Mouse (Mus musculus): ENCODE measurements at regions not wholly inside any gene's neighbourhood (a gene's known extent, or its start where the extent isn't known, plus 50 kb on each side); places are given as distances from the start of the nearest gene placed in this dataset.
"Not testable (repeated sequence)": the region's sequence is repeated elsewhere in the genome, so short reads cannot be mapped to it uniquely, and the experiment has no call there.

DNA sequence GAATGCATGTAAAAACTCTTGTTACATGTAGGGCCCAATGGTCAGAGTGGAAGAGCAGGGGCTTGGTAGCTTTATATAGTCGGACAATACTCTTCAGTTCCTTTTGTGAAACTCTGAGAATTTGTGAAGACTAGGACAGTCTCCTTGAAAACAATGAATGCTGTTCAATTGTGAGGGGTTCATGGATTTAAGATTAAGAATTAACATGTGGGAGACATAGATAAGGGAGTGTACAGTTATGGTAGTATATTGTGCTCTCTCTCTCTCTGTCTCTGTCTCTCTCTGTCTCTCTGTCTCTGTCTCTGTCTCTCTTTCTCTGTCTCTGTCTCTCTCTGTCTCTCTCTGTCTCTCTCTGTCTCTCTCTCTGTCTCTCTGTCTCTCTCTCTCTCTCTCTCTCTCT is 225.7 kb downstream of the Enc1 start:
- intact Hi-C loops (cut with DNase I); DNase-seq (ENCODE audit: low spot score): not testable (repeated sequence)

DNA sequence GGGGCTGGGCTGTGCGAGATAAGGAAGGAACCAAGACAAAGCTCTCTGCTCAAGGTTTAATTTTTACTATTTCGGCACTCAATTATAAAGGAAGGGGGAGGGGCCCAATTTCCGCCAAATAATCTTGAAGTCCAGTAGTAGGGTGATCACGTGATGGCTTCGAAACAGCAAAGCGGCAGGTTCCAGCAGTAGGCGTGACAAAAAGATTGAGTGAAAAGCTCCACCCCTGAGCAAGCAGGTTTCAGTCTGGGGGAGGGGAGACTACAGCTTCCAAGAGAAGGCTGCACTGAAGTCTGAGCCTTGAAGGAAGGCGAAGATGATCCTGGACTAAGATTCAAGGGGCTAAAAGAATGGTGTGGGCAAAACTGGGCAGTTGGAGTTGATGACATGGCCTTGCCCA is 222.9 kb downstream of the Enc1 start:
- intact Hi-C loops (cut with DNase I): no loop called here
- DNase-seq (ENCODE audit: low spot score): no peak

DNA sequence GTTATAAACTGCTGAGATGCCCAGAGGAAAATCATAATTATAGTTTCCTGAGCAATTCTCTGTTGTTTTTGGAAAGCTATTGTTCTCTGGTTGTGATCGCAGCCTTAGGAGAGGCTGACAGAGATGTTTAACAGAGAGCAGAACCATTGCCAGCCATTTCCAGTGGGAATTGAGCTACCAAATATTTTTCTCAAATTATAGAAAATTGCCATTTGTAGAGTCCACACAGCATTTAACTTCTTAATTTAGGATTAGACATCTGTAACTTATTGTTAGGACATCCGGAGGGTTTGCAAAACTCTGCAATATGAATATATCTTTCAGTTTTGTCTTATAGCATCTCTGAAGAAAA is 222.0 kb downstream of the Enc1 start:
- intact Hi-C loops (cut with DNase I): no loop called here
- DNase-seq (ENCODE audit: low spot score): no peak

DNA sequence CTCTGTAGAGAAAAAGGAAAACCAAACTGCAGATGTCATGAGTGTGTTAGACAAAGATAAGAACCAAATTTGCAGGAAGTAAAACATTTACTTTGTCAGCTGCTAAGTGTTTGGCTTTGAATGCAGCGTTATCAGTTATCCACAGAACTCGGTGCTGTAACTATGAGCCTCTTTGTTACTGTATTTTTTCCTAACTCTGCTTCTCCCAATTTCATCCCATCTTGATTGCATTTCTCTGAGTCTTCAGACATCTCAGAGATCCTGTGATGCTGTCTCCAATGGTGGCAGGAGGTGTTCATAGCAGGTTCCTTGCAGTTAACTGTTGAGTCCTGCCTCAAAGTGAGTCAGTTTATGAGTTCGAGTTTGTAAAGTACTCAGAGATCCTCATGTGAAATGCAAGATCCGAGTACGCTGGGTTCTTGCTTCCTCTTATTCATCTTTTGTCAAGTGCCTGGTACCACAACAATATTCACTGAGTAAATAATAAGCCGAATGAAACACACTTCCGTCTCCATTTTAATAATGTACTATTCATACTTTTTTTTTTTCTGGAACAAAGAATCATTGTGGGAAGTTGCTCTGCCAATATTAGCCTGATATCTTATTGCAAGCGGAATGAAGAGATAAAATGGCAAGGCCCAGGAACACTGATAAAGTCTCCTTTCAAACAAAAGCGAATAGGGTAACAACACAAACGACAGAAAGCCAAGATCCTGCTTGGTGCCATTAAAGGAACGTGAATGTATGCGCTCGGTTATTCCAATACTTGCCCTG is 221.4 kb downstream of the Enc1 start:
- DNase-seq (ENCODE audit: low spot score): no peak
- intact Hi-C loops (cut with DNase I): no loop called here

DNA sequence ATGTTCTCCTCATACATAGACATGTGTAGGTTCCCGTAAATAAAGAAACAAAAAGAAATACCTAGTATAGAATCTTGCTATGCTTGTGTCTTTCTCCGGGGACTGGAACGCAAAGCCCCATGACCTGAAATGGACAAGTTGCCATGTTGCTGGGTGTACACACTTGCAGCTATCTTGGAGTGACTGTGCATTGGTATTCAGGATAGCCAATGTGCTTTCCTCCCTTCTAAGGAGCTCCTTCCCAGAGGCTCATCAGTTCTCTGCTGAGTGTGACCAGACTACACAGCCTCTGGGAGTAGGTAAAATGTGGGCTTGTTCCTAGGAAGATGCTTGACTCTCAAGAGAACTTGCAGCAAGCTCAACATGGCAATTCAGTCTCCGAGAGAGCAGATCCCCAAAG is 220.3 kb downstream of the Enc1 start:
- intact Hi-C loops (cut with DNase I): no loop called here
- no peak for DNase-seq (ENCODE audit: low spot score)

DNA sequence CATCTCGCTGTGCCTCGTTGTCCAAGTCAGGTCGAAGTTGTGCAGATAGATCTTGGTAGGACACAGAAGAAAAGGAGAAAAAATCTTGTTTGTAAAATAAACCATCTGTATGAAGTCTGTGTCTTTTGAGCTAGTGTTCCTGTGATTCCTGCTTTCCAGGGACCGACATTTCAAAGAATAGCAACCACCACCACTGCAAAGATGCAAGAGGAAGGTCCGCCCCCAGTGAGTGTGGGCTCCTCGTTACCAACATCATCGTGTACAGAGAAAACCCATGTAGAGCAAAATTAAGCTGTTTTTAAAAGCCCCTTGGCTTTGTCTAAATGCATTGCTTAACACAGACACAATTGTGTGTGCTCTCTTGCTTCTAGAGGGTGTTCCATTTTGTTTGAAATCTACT is 218.2 kb downstream of the Enc1 start:
- DNase-seq (ENCODE audit: low spot score): no peak

DNA sequence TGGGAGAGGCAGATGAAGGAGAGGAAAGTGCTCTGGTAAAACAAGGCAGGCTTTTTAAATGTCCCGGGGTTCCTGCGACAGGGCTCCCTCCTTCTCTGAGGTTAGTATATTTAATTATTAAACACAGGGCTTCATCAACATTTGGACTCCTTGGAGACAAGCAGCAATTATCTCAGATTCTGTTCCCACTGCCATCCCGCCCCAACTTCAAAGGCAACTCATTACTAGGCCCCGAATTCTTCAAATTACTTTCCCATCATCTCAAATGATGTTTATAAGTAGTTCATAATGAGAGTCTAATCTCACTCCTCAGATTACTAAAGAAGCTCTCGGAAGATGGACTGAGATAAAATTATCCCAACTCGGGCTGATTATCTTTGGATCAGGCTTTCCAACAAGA is 215.1 kb downstream of the Enc1 start:
- DNase-seq (ENCODE audit: low spot score): no peak
- intact Hi-C loops (cut with DNase I): no loop called here

More for the DNA sequence above, 218.2 kb downstream of the Enc1 start:
- intact Hi-C loops (cut with DNase I): no loop called here

DNA sequence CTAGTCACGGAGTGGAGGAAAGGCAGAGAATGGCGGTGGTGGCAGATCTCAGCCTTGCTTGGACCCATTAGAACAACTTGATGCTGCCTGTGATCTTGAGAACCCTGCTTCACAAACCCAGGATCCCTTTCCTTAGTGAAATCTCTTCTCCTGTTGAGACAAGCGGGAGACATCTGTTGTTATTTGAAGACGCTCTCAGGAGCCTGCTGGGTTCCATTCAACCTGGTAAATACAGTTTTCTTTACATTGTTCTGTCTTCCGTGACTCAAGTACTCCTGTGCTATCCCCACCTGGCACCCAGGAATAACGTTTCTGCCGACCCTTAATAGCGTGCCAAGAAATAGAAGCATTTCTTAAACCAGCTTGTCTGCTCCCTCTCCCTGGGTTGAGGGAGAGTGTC is 213.8 kb downstream of the Enc1 start:
- intact Hi-C loops (cut with DNase I): no loop called here
- no peak for DNase-seq (ENCODE audit: low spot score)

DNA sequence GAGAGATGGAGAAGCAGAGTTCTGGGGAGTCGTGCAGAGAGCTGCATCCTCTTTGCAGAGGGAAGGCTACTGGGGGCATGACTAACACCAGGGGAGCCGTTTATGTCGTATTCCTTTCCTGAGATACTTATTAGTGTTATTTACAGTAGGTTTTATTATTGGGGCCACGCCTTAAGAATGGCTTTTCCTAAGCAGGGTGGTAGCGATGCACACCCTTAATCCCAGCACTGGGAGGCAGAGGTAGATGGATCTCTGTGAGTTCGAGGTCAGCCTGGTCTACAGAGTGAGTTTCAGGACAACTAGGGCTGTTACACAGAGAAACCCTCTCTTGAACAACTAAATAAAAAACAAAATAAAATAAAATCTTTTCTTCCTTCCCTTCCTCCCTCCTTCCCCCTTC is 212.6 kb downstream of the Enc1 start:
- no peak for DNase-seq (ENCODE audit: low spot score)
- intact Hi-C loops (cut with DNase I): no loop called here

DNA sequence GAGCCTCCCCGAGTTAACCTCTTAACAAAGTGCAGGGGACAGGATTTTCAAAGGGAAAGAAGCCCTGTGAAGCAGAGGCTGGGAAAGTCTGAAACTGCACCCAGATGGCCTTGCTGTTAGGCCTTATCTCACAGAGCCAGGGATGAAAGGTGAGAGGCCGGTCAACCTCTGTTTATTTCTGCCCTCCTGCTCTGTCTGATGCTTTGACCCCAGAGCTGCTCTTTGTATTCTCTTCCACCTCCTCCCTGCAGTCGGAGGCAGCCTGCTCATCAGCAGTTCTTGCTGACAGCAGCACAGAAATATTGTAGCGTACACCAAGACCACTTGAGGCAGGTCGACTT is 212.2 kb downstream of the Enc1 start:
- intact Hi-C loops (cut with DNase I): no loop called here
- no peak for DNase-seq (ENCODE audit: low spot score)

DNA sequence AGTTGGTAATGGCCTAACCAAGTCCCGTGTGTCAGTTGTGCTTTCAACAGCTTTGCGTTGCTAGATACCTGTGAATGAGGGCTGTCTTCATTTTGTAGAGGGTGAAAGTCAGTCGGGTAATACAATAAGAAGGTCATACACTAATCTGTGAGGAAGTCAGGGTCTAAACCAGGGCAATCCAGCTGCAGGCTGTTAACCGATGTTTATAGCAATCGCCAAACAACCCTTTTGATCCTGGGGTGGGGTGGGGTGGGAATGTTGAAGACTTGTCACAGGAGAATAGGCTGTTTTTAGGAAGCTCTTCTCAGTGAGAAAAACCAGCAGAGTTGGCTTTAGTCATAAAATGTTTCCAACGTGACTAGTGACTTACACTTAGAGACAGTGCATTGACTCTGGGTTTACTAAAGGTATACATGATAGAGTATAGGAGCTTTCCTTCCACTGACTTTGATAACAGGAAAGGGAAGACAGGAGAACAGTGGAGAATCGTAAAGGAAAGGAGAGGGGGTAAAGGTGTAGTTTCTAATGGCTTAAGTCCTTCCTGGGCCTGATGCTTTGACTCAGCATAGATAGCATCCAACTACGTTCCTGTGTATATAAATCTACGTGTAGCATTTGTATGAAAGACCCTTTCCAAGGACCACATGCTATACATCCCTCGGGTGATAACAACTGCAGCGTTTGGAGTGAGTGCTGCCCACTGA is 211.6 kb downstream of the Enc1 start:
- intact Hi-C loops (cut with DNase I): no loop called here
- DNase-seq (ENCODE audit: low spot score): no peak

DNA sequence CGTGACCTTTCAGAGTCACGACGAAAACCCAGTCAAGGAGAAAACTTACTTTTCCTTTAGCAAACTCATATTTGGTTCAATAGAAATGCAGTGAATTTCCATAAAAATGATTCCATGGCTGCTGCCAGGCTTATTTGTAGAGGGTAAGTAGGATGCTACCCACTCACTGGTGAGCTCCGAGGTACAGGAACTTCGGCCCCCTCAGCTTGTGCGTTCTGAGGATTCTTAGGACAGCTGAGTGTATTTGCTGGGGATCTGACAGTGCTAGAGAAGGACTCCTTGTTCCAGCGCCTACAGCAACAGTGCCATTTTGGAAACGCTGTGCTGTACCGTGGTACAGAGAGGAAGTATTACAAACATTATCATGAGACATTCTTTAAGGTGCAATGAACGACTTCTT is 210.4 kb downstream of the Enc1 start:
- intact Hi-C loops (cut with DNase I): no loop called here
- no peak for DNase-seq (ENCODE audit: low spot score)

DNA sequence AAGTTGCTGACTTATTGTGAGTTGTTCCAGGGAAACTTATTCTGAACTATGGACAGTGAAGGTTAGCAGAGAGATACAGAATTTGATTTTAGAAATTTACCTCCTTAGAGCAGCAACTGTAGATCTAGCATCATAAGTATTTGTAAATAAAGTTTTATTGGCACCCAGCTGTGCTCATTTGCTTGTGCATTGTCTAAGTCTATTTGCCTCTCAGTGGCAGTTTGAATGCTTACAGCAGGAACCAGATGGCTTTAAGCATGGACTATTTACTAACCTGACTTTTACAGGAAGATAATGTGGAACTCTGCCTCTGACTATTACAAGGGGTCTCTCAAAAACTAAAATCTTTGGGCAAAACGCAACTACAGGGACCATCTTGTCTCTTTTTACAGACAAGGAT is 207.2 kb downstream of the Enc1 start:
- intact Hi-C loops (cut with DNase I): no loop called here
- no peak for DNase-seq (ENCODE audit: low spot score)

DNA sequence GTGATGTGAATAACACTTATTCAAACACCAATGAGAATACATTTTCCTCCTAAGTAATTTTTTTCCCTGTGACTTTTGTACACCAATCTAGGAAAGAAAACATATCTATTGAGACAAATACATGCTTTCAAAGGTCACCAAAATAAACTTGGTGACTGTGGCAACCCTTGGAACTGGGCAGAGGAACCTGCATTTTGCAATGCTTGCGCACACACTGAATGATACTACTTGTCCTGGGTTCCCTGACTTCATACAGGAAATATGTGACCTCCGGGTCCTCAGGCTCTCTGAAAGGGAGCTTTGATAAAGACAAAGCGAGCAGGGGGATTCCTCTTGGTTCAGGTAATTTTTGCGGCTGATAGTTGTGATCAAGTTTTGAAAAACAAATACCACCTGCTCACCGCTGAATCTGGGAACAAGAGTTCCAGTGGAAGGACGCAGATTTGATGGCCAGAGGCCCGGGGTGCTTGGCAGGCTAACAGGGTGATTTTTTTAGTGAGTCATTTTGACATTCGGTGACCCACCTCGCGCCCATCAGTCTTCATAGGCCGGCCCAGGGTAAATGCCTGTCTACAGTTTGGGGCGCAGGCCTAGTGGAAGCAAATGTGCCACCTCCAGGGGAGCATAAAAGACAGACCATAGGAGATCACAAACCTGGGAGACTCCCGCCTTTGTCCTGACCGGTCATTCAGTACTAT is 203.0 kb downstream of the Enc1 start:
- DNase-seq (ENCODE audit: low spot score): no peak

DNA sequence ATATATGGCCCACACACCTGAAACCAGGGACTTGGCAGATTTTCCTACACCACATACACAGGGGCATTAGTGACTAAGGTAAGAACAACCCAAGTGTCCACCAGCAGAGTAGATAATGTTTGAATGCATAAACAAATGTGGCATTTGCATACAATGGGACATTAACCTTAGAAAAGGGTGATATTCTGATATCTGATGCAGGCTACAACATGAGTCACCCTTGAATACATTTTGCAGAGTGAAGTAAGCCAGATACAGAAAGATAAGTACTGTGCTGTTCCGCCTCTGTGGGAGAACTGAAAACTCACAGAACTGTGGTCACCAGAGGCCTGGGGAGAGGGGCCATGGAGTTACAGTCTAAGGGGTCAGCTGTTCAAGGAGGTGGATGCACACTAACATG is 201.9 kb downstream of the Enc1 start:
- intact Hi-C loops (cut with DNase I): loop anchor here (5.0 kb wide), 1 partner anchor 201 kb away; the partner anchor contains the start of gene Enc1
- no peak for DNase-seq (ENCODE audit: low spot score)

More for the DNA sequence above, 203.0 kb downstream of the Enc1 start:
- intact Hi-C loops (cut with DNase I): loop anchor here (5.0 kb wide), 1 partner anchor 202 kb away; the partner anchor contains the start of gene Enc1

DNA sequence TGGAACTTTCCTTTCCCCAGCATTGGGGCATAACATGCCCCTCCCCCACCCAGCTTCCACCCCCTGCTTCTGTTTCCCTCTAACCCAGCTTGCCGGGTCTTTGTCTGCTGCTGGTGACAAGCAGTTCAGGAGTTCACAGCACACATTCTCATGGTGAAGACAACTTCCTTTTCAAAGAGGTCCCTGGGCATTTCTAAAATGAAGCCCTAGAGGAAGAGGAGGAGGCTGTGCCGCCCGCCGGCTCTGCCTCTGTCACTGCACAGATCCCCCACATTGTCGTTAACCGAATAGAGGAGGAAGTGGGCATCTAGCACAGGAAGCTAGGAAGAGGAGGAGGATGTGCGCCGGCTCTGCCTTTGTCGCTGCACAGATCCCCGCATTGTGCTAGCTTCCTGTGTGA is 201.4 kb downstream of the Enc1 start:
- no peak for DNase-seq (ENCODE audit: low spot score)
- intact Hi-C loops (cut with DNase I): loop anchor here (5.0 kb wide), 1 partner anchor 200 kb away; the partner anchor contains the start of gene Enc1

DNA sequence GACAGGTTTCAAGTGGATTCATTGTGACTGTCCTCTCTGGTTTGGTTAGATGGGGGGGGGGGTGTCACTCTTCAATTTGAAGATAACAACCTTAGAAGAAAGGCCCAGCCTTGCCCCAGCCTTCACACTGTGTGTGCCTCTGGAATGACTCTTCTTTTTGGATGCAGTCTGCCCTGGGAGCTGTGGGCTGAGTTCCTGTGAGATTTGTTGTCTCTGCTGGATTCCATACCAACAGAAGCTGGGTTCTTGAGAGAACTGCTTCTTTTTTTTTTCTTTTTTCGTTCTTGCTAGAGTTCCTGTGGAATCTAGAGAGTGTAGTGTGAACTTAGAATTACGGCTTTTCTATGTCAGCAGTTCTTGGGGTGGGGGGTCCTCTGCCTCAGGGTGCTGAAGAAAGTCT is 200.9 kb downstream of the Enc1 start:
- no peak for DNase-seq (ENCODE audit: low spot score)
- intact Hi-C loops (cut with DNase I): loop anchor here (5.0 kb wide), 1 partner anchor 200 kb away; the partner anchor contains the start of gene Enc1

DNA sequence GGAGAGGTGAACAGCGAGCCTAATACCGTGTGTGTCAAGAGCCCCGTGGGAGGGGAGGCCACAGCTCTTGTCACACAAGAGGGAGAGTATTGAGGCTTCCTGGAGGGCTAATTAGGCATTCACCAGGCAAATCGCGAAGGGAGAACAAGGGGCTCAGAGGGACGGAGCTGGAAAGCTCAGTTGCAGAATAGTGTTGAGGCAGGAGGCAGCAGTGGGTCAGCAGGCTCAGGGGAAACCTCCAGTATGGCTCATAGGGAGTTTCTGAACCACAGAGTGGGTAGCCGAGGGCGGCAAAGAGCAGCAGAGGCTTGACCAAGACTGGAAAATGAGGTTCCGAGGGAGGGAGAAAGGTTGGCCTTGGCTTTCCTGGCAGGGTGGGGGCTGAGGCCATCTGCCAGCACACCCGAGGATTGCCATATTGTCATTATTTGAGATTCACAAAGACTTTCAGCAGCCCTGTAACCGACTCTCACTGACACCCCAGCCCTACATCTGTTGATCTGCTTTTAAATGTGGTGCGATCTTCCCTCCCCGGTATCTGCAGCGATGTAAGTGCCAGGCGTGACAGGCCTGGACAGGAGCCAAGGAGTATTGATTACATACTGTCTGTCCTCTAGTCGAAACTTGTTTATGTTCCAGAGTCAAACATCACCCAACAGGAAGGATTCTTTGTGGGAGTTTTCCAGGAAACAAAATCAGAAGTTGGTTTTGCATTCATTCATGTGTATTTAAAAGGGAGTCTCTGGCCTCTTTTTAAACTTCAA is 198.5 kb downstream of the Enc1 start:
- intact Hi-C loops (cut with DNase I): no loop called here
- DNase-seq (ENCODE audit: low spot score): no peak

DNA sequence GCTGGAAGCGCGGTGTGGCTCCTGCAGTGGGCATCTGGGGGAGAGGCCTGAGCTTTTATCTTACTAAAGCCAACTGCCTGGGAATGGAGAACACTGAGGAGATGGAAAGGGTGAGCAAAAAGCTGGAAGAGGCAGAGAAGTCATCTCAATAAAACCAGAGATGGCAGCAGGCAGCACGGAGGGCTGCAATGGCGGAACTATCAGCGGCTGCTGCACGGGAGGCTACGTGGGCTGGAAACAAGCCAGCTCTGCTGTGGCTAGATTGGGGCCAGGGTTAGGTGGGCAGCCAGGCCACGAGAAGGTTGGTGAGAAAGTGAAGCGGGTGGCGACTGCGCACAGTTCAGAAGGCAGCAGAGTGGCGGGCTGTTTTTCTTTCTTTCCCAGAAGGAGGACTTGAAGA is 197.8 kb downstream of the Enc1 start:
- intact Hi-C loops (cut with DNase I): no loop called here
- no peak for DNase-seq (ENCODE audit: low spot score)

DNA sequence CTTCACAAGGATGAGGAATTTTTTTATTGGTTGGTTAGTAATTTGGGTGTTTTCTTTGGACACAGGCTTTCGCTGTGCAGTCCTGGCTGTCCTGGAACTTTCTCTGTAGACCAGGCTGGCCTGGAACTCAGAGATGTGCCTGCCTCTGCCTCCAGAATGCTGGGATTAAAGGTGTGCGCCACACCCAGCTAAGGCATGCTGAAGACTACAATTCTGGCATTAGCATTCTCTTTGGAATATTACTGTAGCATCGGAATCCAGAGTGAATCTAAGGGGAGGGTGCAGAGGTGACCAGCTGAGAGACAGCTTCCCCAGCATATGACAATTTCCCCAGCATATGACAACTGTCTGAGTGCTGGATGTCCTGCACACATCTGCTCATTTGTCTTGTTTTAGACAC is 197.4 kb downstream of the Enc1 start:
- intact Hi-C loops (cut with DNase I): no loop called here

More for the DNA sequence above, 197.4 kb downstream of the Enc1 start:
- DNase-seq (ENCODE audit: low spot score): no peak

Measured in heart, postnatal 25 days (tissue).